Mouse (Mus musculus): ENCODE data around the gene Eif2d. TPM values are rescaled to one million over a fixed set of nuclear protein-coding genes. Genes with fewer than 3 reads are reported as not detected.

Eif2d gene
- 11.4 and 13.4 TPM in 2 replicates for polyA plus RNA-seq (2012; rRNA removed)

DNA sequence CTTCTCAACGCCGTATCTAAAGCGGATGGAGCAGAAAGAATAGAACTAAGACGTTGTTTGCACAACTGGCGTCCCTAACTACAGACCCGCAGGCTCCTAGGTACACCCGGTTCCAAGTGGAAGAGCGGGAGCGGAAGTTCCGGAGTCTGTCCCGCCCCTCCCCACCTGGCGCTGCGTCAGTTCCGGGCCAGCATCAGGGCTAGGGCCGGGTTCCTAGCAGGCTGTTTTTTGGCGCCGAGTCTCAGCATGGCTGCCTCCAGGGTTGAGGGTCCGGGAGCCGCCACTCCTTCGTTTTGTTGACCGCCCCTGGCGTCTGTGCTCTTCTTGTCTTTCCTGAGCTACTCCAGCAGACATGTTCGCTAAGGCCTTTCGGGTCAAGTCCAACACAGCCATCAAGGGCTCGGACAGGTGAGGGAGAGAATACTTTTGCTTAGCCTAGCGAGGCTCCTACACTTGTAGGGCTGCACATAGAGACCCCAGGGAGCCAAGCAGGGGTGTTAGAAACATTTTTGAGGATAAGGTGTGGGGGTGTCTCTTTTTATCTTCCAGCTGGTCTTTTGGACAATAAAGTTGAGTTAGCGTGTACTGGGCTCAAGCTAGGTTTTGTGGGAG is at the start of gene Eif2d:
TSS of gene Eif2d (plus strand) at position 164 of the 612 bp plus-strand sequence.

DNA sequence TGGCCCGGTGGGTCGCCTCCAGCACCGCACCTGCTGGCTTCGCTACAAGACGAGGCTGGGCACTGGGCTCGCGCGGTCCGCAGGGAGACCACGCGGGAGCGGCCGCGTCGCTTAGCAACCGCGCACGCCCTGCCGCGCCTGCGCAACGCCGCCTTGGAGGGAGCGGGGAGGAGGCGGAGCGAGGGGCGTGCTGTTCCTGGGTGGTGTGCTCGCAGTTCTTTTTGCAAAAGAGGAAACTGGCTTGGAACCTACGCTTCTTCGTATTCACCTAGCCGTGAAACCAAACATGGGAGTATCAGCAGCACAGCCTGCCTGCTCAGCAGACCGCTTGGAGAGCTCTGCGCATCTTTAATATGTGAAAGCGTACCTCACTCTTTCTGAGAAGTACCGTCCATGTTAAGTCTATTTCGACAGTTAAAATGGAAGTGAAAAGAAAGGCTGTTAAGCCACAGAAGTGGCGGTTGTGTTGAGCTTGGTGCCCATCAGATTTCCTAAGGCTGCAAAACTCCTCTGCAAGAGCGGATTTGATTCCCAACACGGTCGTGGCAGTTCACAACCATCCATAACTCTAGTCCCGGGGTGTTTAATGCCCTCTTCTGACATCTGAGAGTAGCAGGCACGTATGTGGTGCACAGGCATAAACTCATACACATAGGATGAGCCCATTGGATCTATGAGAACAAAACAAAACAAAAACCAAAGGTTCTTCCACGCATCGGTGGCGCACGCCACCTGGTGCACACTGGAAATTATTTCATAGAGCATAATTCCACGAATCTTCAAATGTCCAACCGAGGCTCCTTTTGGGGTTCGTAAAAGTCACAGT is 14.6 kb upstream of the Eif2d start, which contains the start of gene Dyrk3:
TSS of gene Dyrk3 (minus strand) at position 150 of the 826 bp plus-strand sequence.

Other genes with a start within 250 kb of the Eif2d start
- not detected in 2 replicates for gene Il20, start 241.7 kb upstream of the Eif2d start, polyA plus RNA-seq (2012; rRNA removed)
- not detected in 2 replicates for gene Il19, start 213.1 kb upstream of the Eif2d start, polyA plus RNA-seq (2012; rRNA removed)
- not detected in 2 replicates for gene Il10, start 133.3 kb upstream of the Eif2d start, polyA plus RNA-seq (2012; rRNA removed)
- gene Mapkapk2, start 55.4 kb upstream of the Eif2d start, polyA plus RNA-seq (2012; rRNA removed) = 37.5 and 45.8 TPM in 2 replicates
- 0.08 and 0.18 TPM in 2 replicates for gene Dyrk3, start 14.8 kb upstream of the Eif2d start, polyA plus RNA-seq (2012; rRNA removed)
- 11.3 and 26.8 TPM in 2 replicates for gene Rassf5, start 92.1 kb downstream of the Eif2d start, polyA plus RNA-seq (2012; rRNA removed)
- 5.3 TPM in 2 replicates for gene Ikbke, start 126.4 kb downstream of the Eif2d start, polyA plus RNA-seq (2012; rRNA removed)

Measured in stomach, adult 2 months (tissue).